Mouse (Mus musculus) hindbrain, embryonic 11.5 days (tissue): Measurements from ENCODE around the gene Nr5a2. TPM values are rescaled to one million over a fixed set of nuclear protein-coding genes. Genes with fewer than 3 reads are reported as not detected.

Experiments used
- ATAC-seq: fragments of 200-750 bp; cut with Nextera tagmentation; 2 replicates; pipeline ENCODE4 v1.8.0; 2017; ENCODE audit warnings: mild to moderate bottlenecking, moderate TSS enrichment, moderate library complexity; ENCODE audit not compliant: low FRiP score
- DNase-seq: peaks from one replicate; pipeline ENCODE4 v3.0.0-alpha.2; 2015; ENCODE audit warnings: low spot score
- H3K27ac ChIP-seq: fragments of 300-500 bp; sonication (generic); 2 replicates; pipeline ENCODE4 v1.5.1; 2014; ENCODE audit warnings: mild to moderate bottlenecking, low read depth, low read length
- H3K27me3 ChIP-seq: fragments of 300-500 bp; sonication (generic); 2 replicates; pipeline ENCODE4 v1.6.1; 2014; ENCODE audit warnings: mild to moderate bottlenecking, low read length, moderate library complexity, mixed read lengths; ENCODE audit not compliant: control insufficient read depth, insufficient read depth
- H3K36me3 ChIP-seq: fragments of 300-500 bp; sonication (generic); 2 replicates; pipeline ENCODE4 v1.6.1; 2014; ENCODE audit warnings: mild to moderate bottlenecking, low read length, moderate library complexity, mixed read lengths; ENCODE audit not compliant: control insufficient read depth, insufficient read depth
- H3K4me1 ChIP-seq: fragments of 300-500 bp; sonication (generic); replicated peaks from 2 replicates; pipeline ENCODE4 v1.6.1; 2014; ENCODE audit warnings: low read length, mixed read lengths; ENCODE audit not compliant: control insufficient read depth, insufficient read depth
- H3K4me2 ChIP-seq: fragments of 300-500 bp; sonication (generic); replicated peaks from 2 replicates; pipeline ENCODE4 v1.6.1; 2014; ENCODE audit warnings: mild to moderate bottlenecking, low read depth, low read length
- H3K4me3 ChIP-seq: fragments of 300-500 bp; sonication (generic); 2 replicates; pipeline ENCODE4 v1.5.1; 2014; ENCODE audit warnings: low read depth, low read length
- H3K9ac ChIP-seq: fragments of 300-500 bp; sonication (generic); 2 replicates; pipeline ENCODE4 v1.6.1; 2014; ENCODE audit warnings: low read depth, low read length
- H3K9me3 ChIP-seq: fragments of 300-500 bp; sonication (generic); 2 replicates; pipeline ENCODE4 v1.6.1; 2016; ENCODE audit warnings: low read length; ENCODE audit not compliant: control insufficient read depth
- WGBS: fragments of 180-500 bp; shearing (Covaris S2); extraction: QIAGEN DNeasy Blood & Tissue Kit; methylation state at CpG from one replicate; pipeline ENCODE4 v1.1.7; 2014; 5-methylcytosine and 5-hydroxymethylcytosine counted together
- polyA plus RNA-seq: library from polyadenylated mRNA; unstranded; fragments of >200 nt; fragmentation: Nextera tagmentation; extraction: Ambion mirVana; gene quantifications from 2 replicates; pipeline ENCODE4 v1.2.1, GENCODE M21; 2014

Nr5a2 gene
- polyA plus RNA-seq, 1 experiment from 2014 or later = 0.26 TPM

GRCm38 (mm10) chr1:136929743-136930142 lies 30.5 kb downstream of the Nr5a2 start:
- no peaks in the 10 kb centered on the region for H3K27me3 ChIP-seq
- ATAC-seq (no peak), DNase-seq (no peak)
- no peaks in the 10 kb centered on the region for H3K4me1 ChIP-seq
- no peak overlapping the region for H3K4me3 ChIP-seq
- no peak overlapping the region for H3K9ac ChIP-seq
- WGBS = 94% methylated on average over 6 of the region's 6 CpGs
- H3K36me3 ChIP-seq = no peaks in the 10 kb centered on the region
- H3K4me2 ChIP-seq = no peak overlapping the region
- no peaks in the 10 kb centered on the region for H3K9me3 ChIP-seq
- H3K27ac ChIP-seq = no peak overlapping the region

GRCm38 (mm10) chr1:136927428-136927827 lies 32.8 kb downstream of the Nr5a2 start:
- no peaks in the 10 kb centered on the region for H3K27me3 ChIP-seq
- H3K9ac ChIP-seq = no peak overlapping the region
- H3K4me3 ChIP-seq = no peak overlapping the region
- WGBS = 71% methylated on average over 9 of the region's 9 CpGs
- ATAC-seq (no peak), DNase-seq (no peak)
- no peaks in the 10 kb centered on the region for H3K4me1 ChIP-seq
- no peak overlapping the region for H3K27ac ChIP-seq
- no peaks in the 10 kb centered on the region for H3K36me3 ChIP-seq
- H3K4me2 ChIP-seq = no peak overlapping the region
- H3K9me3 ChIP-seq = no peaks in the 10 kb centered on the region

DNA sequence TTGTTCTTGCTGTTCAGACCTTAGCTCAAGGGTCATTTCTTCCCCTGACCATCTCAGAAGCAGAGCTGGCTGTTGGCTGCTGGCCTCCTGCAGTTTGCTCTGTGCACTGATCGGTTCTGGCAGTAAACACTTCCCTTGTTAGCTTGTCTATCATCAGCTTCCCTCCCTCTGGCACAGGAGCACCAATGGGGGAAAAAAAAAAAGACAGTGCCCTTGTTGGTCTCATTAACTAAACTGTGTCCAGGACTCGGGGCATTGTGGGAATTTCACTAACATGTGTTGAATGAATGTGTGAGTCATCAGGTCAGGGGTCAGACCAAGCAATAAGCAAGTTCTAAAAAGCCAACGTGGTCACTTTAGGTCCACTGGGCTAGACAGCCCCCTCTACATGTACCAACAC lies 34.2 kb downstream of the Nr5a2 start:
- Histone ChIP-seq H3K36me3 (no peaks in the 10 kb centered on the region), H3K27me3 (no peaks in the 10 kb centered on the region), H3K4me1 (no peaks in the 10 kb centered on the region), H3K27ac (no peak overlapping the region), H3K9me3 (no peaks in the 10 kb centered on the region), H3K4me3 (no peak overlapping the region), H3K4me2 (no peak overlapping the region), H3K9ac (no peak overlapping the region)
- WGBS = 12% methylated on average over 3 of the region's 3 CpGs
- no peak for DNase-seq
- no peak for ATAC-seq

GRCm38 (mm10) chr1:136920089-136920488 lies 40.2 kb downstream of the Nr5a2 start:
- Histone ChIP-seq H3K36me3 (no peaks in the 10 kb centered on the region), H3K27me3 (no peaks in the 10 kb centered on the region), H3K4me3 (no peak overlapping the region), H3K27ac (no peak overlapping the region), H3K9me3 (no peaks in the 10 kb centered on the region), H3K4me1 (no peaks in the 10 kb centered on the region), H3K4me2 (no peak overlapping the region), H3K9ac (no peak overlapping the region)
- WGBS = 86% methylated on average over 4 of the region's 4 CpGs
- ATAC-seq (no peak), DNase-seq (no peak)

DNA sequence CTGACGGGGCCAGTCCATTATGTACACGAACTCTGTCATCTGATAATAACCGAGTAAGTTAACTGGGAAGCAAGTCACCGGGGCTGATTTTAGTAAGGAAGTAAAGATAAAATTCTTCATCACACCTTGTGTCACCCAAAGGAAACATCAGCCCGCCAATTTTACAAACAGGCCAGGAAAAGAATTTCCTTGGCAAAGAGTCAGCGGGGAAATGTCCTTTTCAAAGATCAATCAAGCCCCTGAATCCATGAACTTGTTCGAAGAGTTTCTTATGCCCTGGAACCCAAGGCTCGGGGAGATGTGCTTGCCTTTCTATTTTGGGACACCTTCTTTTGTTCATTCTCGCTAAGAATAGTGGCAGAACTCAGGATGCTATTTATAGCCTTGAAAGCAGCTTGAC lies 41.5 kb downstream of the Nr5a2 start:
- H3K9ac ChIP-seq = no peak overlapping the region
- 75% methylated on average over 9 of the region's 9 CpGs for WGBS
- no peak for ATAC-seq
- H3K4me1 ChIP-seq = no peaks in the 10 kb centered on the region
- H3K9me3 ChIP-seq = no peaks in the 10 kb centered on the region
- DNase-seq = no peak
- no peaks in the 10 kb centered on the region for H3K27me3 ChIP-seq
- no peak overlapping the region for H3K4me3 ChIP-seq
- no peak overlapping the region for H3K27ac ChIP-seq
- H3K36me3 ChIP-seq = no peaks in the 10 kb centered on the region
- H3K4me2 ChIP-seq = no peak overlapping the region

- no peak overlapping the region for H3K9ac ChIP-seq
- 55% methylated on average over 11 of the region's 11 CpGs for whole genome bisulfite sequencing
- no peak overlapping the region for H3K4me2 ChIP-seq
- H3K27me3 ChIP-seq = no peaks in the 10 kb centered on the region
- H3K4me1 ChIP-seq = no peaks in the 10 kb centered on the region
- no peak for ATAC-seq
- H3K27ac ChIP-seq = no peak overlapping the region
- H3K4me3 ChIP-seq = no peak overlapping the region
- no peak for DNase-seq
- H3K9me3 ChIP-seq = no peaks in the 10 kb centered on the region
- H3K36me3 ChIP-seq = no peaks in the 10 kb centered on the region
Observed at GRCm38 (mm10) chr1:136915438-136915837, 44.8 kb downstream of the Nr5a2 start.

- Histone ChIP-seq H3K9ac (no peak overlapping the region), H3K36me3 (no peaks in the 10 kb centered on the region), H3K9me3 (no peaks in the 10 kb centered on the region), H3K27ac (no peak overlapping the region), H3K27me3 (no peaks in the 10 kb centered on the region), H3K4me3 (no peak overlapping the region), H3K4me2 (no peak overlapping the region), H3K4me1 (no peaks in the 10 kb centered on the region)
- no peak for ATAC-seq
- 79% methylated on average over 10 of the region's 10 CpGs for WGBS
- DNase-seq = no peak
Observed at GRCm38 (mm10) chr1:136911996-136912395, 48.3 kb downstream of the Nr5a2 start.

DNA sequence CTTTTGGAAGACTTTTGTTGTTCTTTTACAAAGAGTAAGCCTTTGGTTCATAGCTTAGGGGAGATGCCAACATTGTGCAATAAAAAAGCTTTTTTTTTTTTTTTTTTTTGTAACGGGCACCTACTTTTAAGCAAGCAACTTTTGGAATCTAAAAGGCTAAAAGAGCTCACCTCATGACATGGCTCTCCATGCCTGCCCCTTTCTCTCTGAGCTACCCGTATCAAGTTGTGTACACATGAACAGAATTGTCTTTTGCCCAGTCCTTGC lies 48.7 kb downstream of the Nr5a2 start:
- H3K9me3 ChIP-seq = no peaks in the 10 kb centered on the region
- H3K27ac ChIP-seq = no peak overlapping the region
- no peak overlapping the region for H3K4me3 ChIP-seq
- H3K4me2 ChIP-seq = no peak overlapping the region
- no peaks in the 10 kb centered on the region for H3K4me1 ChIP-seq
- DNase-seq (no peak), ATAC-seq (no peak)
- no peak overlapping the region for H3K9ac ChIP-seq
- no peaks in the 10 kb centered on the region for H3K36me3 ChIP-seq
- WGBS = 79% methylated on average over 2 of the region's 2 CpGs
- H3K27me3 ChIP-seq = no peaks in the 10 kb centered on the region

GRCm38 (mm10) chr1:136910741-136911593 lies 49.3 kb downstream of the Nr5a2 start:
- WGBS = 87% methylated on average over 12 of the region's 12 CpGs
- Histone ChIP-seq H3K36me3 (no peaks in the 10 kb centered on the region), H3K9ac (no peak overlapping the region), H3K27ac (no peak overlapping the region), H3K27me3 (no peaks in the 10 kb centered on the region), H3K4me3 (no peak overlapping the region), H3K4me2 (no peak overlapping the region), H3K4me1 (no peaks in the 10 kb centered on the region), H3K9me3 (no peaks in the 10 kb centered on the region)
- DNase-seq (no peak), ATAC-seq (no peak)
